Mouse (Mus musculus): ENCODE measurements around the gene Gm19935.

The Gm19935 gene

DNA sequence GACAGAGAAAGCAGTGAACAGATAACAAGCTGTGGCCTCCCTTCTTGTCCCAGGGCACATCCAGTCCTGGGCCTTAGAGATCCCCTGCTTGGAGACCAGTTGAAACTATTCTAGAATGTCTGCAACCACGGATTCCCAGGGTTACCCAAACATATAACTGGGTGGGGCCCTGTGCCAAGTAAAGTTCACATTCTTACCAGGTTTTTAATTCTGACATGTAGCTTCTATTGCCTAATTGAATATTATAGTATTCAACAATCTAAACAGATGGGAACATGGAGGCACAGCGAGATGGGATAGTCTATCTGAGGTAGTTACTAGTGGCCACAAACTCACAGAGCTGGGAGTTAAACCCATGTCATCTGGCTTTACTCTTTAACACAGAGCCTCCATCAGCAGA is at the start of gene Gm19935:
Gene Gm19935, minus strand, starts transcription at position 101 of the 400 bp plus-strand sequence.
- DNase-seq (ENCODE audit: low read depth), result no peak

DNA sequence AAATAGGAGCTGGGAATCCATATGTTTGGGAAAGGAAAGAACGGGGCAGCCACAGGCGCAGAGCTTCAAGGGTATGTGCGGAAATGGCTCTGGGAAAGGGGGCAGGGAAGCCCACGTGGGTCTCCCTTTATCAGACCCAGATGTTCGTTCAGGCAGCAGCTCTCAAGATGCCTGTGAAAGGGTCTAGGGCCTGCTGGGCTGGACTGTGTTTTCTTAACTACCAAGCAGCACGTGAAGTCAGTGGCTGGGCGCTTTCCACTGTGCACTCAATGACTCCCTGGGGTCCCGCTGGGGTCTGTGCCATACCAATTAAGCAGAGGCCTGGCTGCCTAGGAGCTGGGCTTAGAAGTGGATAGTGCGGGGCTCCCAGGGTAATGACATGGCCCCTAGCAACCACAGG is 44.8 kb upstream of the Gm19935 start:
- no peak for DNase-seq (ENCODE audit: low read depth)

DNA sequence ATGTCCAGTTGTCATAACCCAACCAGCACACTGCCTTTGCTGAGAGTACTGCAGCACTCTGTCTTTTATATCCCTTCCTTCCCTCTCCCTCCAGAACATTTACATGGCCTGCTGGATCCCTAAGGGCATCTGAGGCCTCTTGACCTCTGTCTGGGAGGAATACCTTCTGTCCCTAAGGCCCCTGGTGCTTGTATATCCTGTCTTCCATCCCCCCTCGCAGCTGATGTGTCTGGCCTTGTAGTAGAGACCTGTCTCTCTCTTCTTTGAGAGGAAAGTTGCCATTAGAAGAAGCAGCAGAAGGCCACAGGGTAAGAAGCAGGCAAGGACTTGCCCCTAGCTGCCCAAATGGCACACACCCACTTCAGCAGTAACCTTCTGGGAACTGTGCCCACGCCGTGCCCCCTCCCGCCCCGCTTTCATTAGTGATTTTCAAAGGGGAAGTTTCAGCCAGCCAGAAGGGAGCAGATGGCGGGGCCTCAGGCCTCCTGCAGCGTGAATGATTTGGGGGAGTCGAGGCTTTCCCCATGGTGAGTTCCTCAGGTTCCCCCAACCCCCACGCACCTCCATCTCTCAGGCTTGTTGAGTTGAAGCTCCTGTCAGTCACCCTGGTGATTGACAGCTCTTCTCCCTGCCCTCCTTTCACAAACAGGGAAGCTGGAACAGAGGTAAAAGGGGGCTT is 44.2 kb upstream of the Gm19935 start:
- DNase-seq (ENCODE audit: low read depth), result no peak

DNA sequence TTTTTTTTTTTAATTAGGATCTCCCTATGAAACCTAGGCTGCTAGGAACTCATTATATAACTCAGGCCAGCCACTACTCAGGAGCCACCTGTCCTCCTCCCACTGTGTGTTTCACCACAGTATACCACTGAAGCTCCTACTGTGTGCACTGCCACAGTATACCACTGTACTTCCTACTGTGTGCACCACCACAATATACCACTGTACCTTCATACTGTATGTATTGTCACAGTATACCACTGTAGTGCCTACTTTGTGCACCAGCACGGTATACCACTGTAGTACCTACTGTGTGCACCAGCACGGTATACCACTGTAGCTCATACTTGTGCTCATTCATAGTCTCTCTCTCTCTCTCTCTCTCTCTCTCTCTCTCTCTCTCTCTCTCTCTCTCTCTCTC is 40.9 kb upstream of the Gm19935 start:
- DNase-seq (ENCODE audit: low read depth), result no peak

DNA sequence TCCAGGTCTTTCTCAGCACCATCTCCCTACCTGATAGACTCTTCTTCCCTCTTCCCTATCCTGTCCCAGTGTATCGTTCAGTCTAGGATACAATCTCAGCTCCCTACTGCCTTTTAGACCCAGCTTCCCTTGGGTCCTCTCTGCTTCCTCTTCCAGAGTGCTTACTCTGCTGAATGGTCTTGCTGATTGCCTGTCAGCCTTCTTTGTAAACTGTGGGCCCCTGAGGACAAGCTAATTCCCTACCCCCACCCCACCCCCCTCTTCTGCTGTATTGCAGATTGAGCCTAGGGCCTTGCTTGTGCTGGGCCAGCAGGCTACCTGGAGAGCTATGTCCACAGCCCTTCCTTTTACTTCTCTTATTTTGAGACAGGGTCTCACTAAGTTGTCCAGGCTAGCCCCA is 39.8 kb upstream of the Gm19935 start:
- no peak for DNase-seq (ENCODE audit: low read depth)

DNA sequence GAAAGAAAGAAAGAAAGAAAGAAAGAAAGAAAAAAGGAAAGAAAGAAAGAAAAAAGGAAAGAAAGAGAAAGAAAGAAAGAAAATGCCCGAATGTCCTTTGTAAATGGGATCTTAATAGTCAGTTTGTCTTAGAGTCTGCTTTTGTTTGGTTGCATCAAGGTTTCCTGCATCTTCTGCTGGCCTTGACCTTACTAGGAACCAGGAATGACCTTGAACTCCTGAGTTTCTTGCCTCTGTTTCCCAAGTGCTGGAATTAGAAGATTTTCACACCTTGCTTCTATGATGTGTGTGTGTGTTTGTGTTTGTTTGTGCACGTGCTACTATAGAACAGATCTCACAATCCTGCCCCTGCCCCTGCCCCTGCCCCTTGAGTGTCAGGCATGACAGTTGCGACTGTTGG is 39.0 kb upstream of the Gm19935 start:
- no peak for DNase-seq (ENCODE audit: low read depth)

DNA sequence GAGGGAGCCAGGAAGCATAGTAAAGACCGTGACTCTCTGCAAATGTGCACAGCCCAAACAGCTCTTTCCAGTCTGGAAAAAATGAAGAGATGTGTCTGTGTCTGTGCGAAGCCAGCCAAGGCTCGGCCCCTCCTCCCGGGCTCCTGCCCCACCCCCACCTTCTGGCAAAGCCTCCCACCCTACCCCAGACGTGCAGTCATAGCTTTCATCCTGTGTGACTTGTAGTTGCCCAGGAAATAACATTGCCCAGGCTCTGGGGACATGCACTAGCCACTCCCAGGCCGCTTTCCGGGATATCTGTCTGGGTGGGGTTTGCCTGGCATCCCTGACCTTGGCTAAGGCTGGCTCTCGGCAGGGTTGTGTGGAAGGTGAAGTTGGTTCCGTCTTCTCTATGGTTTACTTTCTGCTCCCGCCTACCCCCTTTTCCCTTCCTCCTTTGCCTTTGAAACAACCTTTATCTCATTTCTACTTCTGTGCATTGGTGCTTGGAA is 37.5 kb upstream of the Gm19935 start:
- DNase-seq (ENCODE audit: low read depth), result no peak

DNA sequence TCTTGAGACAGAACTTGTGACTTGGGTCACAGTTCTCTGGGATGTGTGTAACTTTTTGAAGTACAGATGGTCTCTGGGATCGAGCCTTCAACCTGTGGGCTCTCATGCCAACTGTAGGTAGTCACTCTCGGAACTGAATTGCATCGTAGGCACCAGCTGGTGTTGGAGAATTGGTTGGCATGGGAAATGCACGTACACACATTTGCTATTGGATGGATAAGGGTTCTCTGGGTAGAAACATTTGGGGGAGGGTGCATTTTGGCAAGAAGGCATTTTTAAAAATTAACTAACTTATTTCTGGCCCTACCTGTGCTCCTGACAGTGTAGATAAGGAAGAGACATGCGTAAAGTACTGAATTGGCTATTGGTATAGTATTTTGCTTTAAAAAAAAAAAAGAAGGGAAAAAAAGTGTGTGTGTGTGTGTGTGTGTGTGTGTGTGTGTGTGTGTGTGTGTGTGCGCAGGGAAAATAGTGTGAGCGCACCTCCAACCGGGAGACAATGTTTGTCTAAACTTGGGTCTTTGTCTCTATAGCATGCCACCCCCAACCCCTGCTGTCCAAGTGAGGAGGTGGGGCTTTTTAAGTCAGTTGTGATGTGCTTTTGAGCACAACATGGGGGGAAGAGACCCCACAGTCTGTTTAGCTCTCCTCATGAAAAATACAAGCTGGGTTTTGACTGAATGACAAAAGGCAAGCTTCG is 36.9 kb upstream of the Gm19935 start:
- no peak for DNase-seq (ENCODE audit: low read depth)

DNA sequence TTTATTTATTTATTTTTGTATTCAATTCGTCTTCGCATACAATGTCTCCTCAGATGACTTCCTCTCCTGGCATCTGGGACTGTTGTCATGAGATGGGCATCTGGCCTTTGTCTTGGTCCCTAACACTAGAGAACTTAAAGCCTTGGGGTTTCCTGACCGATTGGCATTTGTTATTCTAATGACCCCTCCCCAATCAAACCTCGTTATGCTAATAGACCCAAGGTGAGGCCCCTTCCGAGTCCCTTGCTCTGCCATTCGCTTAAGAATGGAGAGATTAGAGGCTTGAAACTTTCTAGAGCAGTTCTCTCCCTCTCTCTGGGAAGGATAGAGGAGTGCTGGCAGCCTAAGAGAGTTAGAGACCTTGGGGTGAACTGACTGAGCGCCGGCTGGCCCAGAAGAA is 34.4 kb upstream of the Gm19935 start:
- DNase-seq (ENCODE audit: low read depth), result no peak

DNA sequence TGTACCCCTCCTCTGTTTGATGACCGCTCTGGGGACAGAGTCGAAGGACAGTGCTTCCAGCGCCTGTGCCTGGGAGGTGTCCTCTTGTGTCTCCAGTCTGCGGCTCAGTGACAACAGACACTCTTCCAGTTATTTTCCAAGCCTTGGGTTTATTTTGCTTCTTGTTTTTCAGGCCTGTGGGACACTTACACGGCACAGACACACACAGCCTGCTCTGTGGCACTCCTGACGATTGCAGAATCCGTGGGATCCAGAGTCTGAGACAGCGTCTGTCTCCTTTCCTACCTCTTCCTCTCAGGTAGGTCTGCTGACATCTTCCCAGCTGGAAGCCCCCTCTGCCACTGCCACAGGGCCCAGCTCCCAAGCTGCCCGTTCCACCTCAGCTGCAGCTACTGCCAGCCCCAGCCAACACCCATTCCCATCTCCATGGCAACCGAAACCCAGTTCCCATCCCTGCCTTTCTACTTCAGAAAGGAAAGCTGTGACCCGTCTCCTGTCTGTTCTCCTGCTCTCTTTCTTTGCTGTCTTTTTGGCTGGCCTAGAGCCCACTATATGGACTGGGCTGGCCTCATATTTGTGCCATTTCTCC is 32.4 kb upstream of the Gm19935 start:
- no peak for DNase-seq (ENCODE audit: low read depth)

DNA sequence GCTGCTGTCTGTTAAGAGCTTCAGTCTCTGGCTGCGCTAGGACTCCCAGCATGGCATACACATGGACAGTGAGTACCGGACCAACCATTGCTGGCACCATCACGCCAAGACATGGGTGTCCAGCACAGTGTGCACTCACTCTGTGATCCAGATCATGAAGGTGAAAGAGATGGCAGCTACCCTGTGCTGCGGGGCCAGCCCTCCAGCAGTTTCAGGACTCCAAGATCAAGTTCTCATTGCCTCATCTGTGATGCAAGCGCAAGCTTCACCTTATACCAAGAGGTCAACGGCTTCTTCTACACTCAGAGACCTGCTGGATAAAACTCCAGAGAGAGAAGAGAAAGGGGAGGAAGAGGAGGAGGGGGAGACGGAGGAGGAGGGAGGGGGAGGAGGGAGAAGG is 30.8 kb upstream of the Gm19935 start:
- no peak for DNase-seq (ENCODE audit: low read depth)

DNA sequence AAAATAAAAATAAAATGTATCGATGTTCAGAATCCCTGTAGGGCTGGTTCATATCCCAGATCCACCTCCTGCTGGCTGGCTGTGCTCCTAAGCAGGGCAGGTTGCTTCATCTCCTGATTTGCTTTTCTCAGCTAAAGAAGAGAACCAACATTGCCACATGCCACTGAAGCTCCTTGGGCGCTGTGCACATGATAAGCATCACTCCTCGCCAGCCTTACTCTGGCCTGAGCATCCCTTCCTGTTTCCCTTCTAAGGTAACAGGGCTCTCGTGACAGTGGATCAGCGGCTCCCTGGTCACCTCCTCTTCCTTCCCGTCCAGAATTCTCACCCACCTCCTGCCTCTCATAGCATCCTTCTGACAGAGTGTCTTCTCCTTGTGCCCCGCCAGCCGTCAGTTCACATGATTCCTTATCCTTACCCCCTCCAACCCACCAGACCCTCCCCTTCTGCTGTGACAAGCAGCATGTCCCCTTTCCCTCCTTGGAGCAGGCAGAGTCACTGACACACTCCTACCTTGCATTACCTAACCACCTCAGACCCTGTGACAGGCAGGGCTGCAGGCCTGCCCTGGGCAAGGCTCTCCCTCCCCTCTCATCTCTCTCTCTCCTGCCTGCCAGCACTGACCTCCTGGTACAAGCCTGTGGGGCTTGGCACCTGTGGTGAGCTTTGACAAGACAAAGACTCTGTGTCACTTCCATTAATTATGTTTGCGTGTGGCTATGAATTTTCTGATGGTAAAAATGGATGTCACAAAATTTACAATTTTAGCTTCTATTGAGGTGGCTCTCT is 27.2 kb upstream of the Gm19935 start:
- DNase-seq (ENCODE audit: low read depth), result no peak

DNA sequence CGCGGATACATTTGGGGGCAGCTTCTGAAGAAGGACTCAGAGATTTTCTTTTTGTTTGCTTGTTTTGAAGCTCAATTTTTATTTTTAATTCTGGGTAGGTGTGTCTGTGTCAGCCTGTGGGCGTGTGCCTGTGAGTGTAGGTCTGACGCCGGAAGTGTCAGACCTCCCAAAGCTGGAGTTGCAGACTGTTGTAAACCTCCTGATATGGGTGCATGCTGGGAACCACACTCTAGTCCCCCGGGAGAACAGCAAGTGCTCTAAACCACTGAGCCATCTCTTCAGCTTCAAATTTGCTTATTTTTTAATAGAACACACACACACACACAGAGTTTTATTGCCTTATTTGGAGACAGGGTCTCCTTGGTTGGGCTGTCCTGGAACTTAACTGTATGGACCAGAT is 25.9 kb upstream of the Gm19935 start:
- DNase-seq (ENCODE audit: low read depth), result no peak

DNA sequence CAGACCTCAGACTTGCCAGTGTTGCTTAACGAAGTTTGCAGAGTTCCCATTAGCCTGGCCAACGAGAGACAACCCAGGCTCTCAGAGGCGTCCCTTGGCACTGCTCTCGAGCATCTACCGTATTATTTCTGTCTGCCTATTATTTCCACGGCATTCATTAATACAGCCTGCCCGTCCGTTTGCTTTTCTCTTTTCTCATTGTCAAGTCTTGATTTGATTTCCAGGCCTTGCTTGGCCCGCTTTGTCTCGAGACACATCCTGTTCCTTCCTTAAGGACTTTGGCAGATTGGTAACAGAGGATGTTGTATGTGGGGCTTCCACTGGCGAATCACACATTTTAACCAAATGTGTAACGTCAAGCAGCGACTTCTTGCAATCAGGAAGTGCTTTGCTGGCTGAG is 24.1 kb upstream of the Gm19935 start:
- DNase-seq (ENCODE audit: low read depth), result no peak

DNA sequence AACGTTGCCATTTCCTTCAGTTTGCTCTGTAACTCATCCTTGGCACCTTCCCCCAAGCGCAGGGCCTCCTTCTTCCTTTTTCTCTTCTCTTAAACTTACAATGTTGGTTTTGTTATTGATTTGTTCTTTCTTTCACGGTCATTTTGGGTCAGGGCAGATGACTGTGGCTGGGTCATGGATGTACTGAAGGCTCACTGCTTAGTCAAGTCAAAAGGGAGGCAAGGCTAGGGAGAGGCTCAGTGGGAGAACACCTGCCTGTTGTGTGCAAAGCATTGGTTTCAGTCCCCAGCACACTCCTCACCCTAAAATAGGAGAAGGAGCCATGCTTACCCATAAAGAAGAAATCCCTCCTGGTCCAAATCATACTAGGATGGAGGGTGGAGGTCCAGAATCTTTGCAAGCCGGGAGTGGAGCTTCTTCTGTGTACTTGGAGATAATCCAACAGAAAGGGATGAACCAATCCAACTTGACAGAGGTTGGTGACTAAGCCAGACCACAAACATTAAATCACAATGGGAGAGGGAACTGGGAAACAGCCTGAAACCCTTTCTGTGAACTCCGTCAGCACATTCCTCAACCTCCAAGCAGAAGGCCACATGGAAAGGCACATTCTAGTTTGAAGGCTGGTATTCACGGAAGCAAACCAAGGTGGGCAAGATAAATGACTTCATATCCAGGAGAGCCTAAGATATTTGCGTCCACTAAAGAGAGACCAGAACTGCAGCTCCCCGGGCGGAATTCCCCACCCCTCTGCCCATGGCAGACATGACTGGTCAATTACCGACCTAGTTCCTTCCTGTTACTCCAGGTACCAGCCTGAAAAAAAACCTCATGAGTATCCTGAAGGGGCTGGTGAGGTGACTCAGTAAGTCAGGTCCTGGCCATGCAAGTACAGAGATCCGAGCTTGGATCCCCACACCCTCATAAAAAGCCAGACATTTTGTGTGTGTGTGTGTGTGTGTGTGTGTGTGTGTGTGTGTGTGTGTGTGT is 22.8 kb upstream of the Gm19935 start:
- no peak for DNase-seq (ENCODE audit: low read depth)

DNA sequence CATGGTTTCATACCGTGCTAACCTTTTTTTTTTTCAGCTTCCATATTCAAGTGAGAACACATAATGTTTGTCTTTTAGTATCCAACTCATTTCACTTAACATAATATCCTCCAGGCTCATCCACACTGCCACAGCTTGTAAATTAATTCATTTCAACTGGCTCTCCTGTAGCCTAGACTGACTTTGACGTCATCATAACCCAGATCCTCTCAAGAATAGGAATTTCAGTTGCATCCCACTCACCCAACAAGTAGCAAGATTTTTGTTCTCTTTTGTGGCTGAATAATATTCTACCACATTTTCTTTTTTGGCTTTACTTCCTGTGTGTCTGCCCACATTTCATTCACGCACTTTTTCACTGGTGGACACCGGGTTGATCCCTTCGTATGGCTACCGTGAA is 20.2 kb upstream of the Gm19935 start:
- no peak for DNase-seq (ENCODE audit: low read depth)

DNA sequence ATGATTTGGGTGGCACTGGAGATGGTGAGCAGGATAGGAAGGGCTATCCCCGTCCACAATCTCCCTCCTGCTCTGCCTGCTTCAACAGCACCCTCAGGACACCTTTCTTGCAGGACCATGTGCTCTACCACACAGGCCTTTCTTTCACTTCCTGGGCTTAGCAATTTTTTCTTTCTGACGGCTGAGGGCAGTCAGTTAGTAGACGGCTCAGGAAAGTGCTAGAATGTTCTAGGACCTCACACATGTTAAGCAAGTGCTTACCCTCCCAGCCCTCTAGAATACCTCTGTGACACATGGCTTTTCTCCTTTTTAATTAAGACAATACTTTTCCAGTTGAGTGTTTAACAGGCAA is 17.1 kb upstream of the Gm19935 start:
- DNase-seq (ENCODE audit: low read depth), result no peak

DNA sequence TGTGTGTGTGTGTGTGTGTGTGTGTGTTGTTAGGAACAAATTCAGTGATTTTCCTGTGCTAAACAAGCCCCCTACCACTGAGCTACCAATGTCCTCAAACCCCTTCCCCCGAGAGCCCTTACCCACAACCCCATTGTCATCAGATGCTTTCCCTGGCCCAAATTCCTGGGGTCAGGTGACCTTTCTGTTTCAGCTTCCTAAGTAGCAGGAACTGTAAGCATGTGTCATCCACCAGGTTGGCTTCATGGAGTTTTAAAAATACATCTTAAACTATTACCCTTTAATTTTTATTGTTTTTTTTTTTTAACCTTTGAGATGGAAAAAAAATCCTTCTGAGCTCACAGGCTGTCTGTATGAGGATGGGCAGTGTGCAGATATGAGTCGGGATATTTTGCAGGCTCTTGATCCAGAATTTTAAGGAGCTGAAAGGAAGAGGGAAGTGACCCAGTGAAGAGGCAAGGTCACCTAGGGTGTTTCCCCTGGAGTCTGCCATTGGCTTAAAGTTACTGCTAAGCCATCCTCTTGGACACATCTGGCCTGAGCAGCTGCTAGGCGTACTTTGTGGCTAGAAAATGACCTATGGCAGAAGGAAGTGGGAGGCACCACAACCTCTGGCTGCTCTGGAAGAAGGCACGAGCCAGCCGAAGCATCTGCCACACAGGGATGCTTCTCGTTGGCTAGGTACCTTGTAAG is 16.6 kb upstream of the Gm19935 start:
- DNase-seq (ENCODE audit: low read depth), result no peak

DNA sequence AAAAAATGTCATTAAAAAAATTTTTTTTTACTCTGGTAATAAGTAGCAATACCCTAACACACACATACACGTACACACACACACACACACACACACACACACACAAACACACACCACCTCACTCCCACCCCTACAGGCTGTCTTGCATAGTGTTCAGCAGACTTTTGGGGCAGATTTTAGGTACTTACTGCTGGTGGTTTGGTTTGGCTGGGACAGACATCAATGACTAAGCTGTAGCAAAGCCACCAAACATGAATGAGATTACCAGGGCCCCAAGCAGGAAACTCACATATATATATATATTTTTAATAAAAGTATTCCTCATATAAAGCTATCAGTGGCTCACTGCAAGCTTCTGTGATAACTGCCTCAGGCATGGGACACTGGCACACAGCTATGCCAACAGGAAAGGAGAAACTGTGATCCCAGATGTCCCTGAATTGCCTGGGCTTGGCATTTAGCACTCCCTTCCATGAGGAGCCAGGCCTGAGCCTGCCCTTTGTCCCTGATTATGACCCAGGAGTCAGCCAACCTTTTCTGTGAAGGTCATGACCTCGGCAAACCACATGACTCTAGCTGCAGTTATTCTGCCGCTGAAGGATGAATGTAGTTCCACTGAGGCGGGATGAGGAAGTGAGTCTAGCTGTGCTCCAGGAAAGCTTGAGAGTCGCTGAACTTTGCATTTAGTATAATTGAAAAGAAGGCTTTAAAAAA is 15.5 kb upstream of the Gm19935 start:
- DNase-seq (ENCODE audit: low read depth), result no peak

DNA sequence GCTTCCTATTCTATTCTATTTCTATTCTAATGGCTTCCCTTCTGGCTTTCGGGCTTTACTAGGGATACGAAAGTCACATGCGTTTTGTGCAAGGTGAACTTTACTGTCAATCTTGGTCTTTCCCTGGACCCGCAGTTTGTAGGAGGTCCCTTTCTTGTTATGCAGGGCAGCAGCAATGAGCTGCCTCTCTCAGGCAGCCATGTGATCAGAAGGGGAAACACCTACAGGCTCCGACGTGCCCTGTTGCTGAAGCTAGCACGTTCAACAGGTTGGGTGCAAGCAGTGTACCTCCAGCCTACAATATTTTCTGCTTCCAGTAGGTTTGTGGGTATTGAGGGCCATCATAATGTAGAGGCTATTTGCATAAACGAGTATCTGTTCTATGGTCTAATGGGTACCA is 13.8 kb upstream of the Gm19935 start:
- no peak for DNase-seq (ENCODE audit: low read depth)

Measured in c-Kit-positive CD71-positive TER-119-negative erythroid progenitor cells, embryonic 14.5 days (primary cell).